Mouse (Mus musculus): ENCODE data around the gene Dhx16. TPM values are rescaled to one million over a fixed set of nuclear protein-coding genes. Genes with fewer than 3 reads are reported as not detected.

The Dhx16 gene
- polyA plus RNA-seq, 1 experiment from 2014 or later = 42.1 TPM

- H3K9me3 ChIP-seq = no peaks in the 10 kb centered on the region
- no peak overlapping the region for H3K4me3 ChIP-seq
- no peaks in the 10 kb centered on the region for H3K27me3 ChIP-seq
- no peak overlapping the region for H3K9ac ChIP-seq
- H3K27ac ChIP-seq = no peak overlapping the region
- no peak overlapping the region for H3K4me2 ChIP-seq
- H3K36me3 ChIP-seq = no peaks in the 10 kb centered on the region
- no peaks in the 10 kb centered on the region for H3K4me1 ChIP-seq
- WGBS = 41% methylated on average over 2 of the region's 2 CpGs
- no peak for ATAC-seq (ENCODE audit: borderline replicate concordance, extremely low read depth, low FRiP score, low TSS enrichment)
These were observed 59.5 kb downstream of the Dhx16 start for GRCm38 (mm10) chr17:35939108-35939507.

- no peaks in the 10 kb centered on the region for H3K36me3 ChIP-seq
- no peak overlapping the region for H3K4me3 ChIP-seq
- no peaks in the 10 kb centered on the region for H3K27me3 ChIP-seq
- H3K27ac ChIP-seq = no peak overlapping the region
- H3K9me3 ChIP-seq = no peaks in the 10 kb centered on the region
- no peak overlapping the region for H3K4me2 ChIP-seq
- H3K4me1 ChIP-seq = no peaks in the 10 kb centered on the region
- no peak overlapping the region for H3K9ac ChIP-seq
- ATAC-seq (ENCODE audit: borderline replicate concordance, extremely low read depth, low FRiP score, low TSS enrichment) = no peak
- WGBS = 45% methylated on average over 1 of the region's 1 CpGs
These were observed 60.3 kb downstream of the Dhx16 start for GRCm38 (mm10) chr17:35939941-35940340.

MicroRNAs encoded within 50 kb of the gene (microRNA counts, 519-probe panel; counts per million panel counts)
- microRNA mmu-miR-1894-3p (19.7 counts per million), microRNA mmu-miR-1894-5p (2,137 counts per million, percentile 23 among the panel's probes with 10 or more counts)

Small RNA genes within 50 kb of the gene (microRNA-seq; reads per million reads assigned to microRNA genes)
- not detected for gene Gm28033
- gene Mir1894 = not detected

Other genes starting within 250 kb of the Dhx16 start
- 1.2 and 1.3 TPM in 2 replicates for gene Mucl3, start 236.1 kb upstream of the Dhx16 start, polyA plus RNA-seq (2015; fragmentation: Nextera tagmentation; extraction: Ambion mirVana)
- 20.7 and 22.4 TPM in 2 replicates for gene Vars2, start 212.2 kb upstream of the Dhx16 start, polyA plus RNA-seq (2015; fragmentation: Nextera tagmentation; extraction: Ambion mirVana)
- gene Gtf2h4, start 206.1 kb upstream of the Dhx16 start, polyA plus RNA-seq (2015; fragmentation: Nextera tagmentation; extraction: Ambion mirVana) = 48.8 and 49.9 TPM in 2 replicates
- 46.8 and 51.9 TPM in 2 replicates for gene Ddr1, start 175.2 kb upstream of the Dhx16 start, polyA plus RNA-seq (2015; fragmentation: Nextera tagmentation; extraction: Ambion mirVana)
- 17.9 and 21.0 TPM in 2 replicates for gene Ier3, start 58.1 kb upstream of the Dhx16 start, polyA plus RNA-seq (2015; fragmentation: Nextera tagmentation; extraction: Ambion mirVana)
- gene Flot1, start 56.6 kb upstream of the Dhx16 start, polyA plus RNA-seq (2015; fragmentation: Nextera tagmentation; extraction: Ambion mirVana) = 50.1 and 54.4 TPM in 2 replicates
- gene Tubb5, start 41.5 kb upstream of the Dhx16 start, polyA plus RNA-seq (2015; fragmentation: Nextera tagmentation; extraction: Ambion mirVana) = 1,042 and 1,079 TPM in 2 replicates
- gene Mdc1, start 38.3 kb upstream of the Dhx16 start, polyA plus RNA-seq (2015; fragmentation: Nextera tagmentation; extraction: Ambion mirVana) = 24.1 and 24.7 TPM in 2 replicates
- 71.0 and 73.3 TPM in 2 replicates for gene Nrm, start 18.5 kb upstream of the Dhx16 start, polyA plus RNA-seq (2015; fragmentation: Nextera tagmentation; extraction: Ambion mirVana)
- 21.3 and 23.4 TPM in 2 replicates for gene Ppp1r18, start 14.2 kb upstream of the Dhx16 start, polyA plus RNA-seq (2015; fragmentation: Nextera tagmentation; extraction: Ambion mirVana)
- 20.5 and 21.2 TPM in 2 replicates for gene 2310061I04Rik, start 17.6 kb downstream of the Dhx16 start, polyA plus RNA-seq (2015; fragmentation: Nextera tagmentation; extraction: Ambion mirVana)
- 58.3 and 63.6 TPM in 2 replicates for gene Atat1, start 30.3 kb downstream of the Dhx16 start, polyA plus RNA-seq (2015; fragmentation: Nextera tagmentation; extraction: Ambion mirVana)
- 73.9 and 77.5 TPM in 2 replicates for gene Mrps18b, start 36.6 kb downstream of the Dhx16 start, polyA plus RNA-seq (2015; fragmentation: Nextera tagmentation; extraction: Ambion mirVana)
- gene Ppp1r10, start 36.6 kb downstream of the Dhx16 start, polyA plus RNA-seq (2015; fragmentation: Nextera tagmentation; extraction: Ambion mirVana) = 35.9 and 38.2 TPM in 2 replicates
- 71.6 and 87.8 TPM in 2 replicates for gene Abcf1, start 89.9 kb downstream of the Dhx16 start, polyA plus RNA-seq (2015; fragmentation: Nextera tagmentation; extraction: Ambion mirVana)
- 49.4 and 50.3 TPM in 2 replicates for gene Gnl1, start 100.0 kb downstream of the Dhx16 start, polyA plus RNA-seq (2015; fragmentation: Nextera tagmentation; extraction: Ambion mirVana)
- 29.3 and 32.4 TPM in 2 replicates for gene Prr3, start 100.4 kb downstream of the Dhx16 start, polyA plus RNA-seq (2015; fragmentation: Nextera tagmentation; extraction: Ambion mirVana)
- 2.2 and 3.2 TPM in 2 replicates for gene H2-T24, start 140.7 kb downstream of the Dhx16 start, polyA plus RNA-seq (2015; fragmentation: Nextera tagmentation; extraction: Ambion mirVana)
- 6.1 and 8.4 TPM in 2 replicates for gene H2-T23, start 153.0 kb downstream of the Dhx16 start, polyA plus RNA-seq (2015; fragmentation: Nextera tagmentation; extraction: Ambion mirVana)
- 16.1 and 18.4 TPM in 2 replicates for gene H2-T22, start 162.9 kb downstream of the Dhx16 start, polyA plus RNA-seq (2015; fragmentation: Nextera tagmentation; extraction: Ambion mirVana)
- gene Gm6034, start 163.1 kb downstream of the Dhx16 start, polyA plus RNA-seq (2015; fragmentation: Nextera tagmentation; extraction: Ambion mirVana) = not detected in 2 replicates
- gene Gm11127, start 178.6 kb downstream of the Dhx16 start, polyA plus RNA-seq (2015; fragmentation: Nextera tagmentation; extraction: Ambion mirVana) = not detected in 2 replicates
- gene Gm19684, start 241.9 kb downstream of the Dhx16 start, polyA plus RNA-seq (2015; fragmentation: Nextera tagmentation; extraction: Ambion mirVana) = not detected in 2 replicates
- gene Gm7030, start 249.6 kb downstream of the Dhx16 start, polyA plus RNA-seq (2015; fragmentation: Nextera tagmentation; extraction: Ambion mirVana) = 0.19 TPM in 1 of 2 replicates, not detected in the other

Data from lung, embryonic 15.5 days (tissue).